Mouse (Mus musculus) right cerebral cortex, postnatal 4 days (tissue): ENCODE data around the gene Lpar1.
"Not testable (repeated sequence)": the region's sequence is repeated elsewhere in the genome, so short reads cannot be mapped to it uniquely, and the experiment has no call there.

ENCODE experiments used
- DNase-seq: peaks from one replicate; pipeline ENCODE4 v3.0.0-alpha.2; 2022

Gene Lpar1

GRCm38 (mm10) chr4:58545888-58546432 is 7.7 kb downstream of the Lpar1 start:
- no peak for DNase-seq

DNA sequence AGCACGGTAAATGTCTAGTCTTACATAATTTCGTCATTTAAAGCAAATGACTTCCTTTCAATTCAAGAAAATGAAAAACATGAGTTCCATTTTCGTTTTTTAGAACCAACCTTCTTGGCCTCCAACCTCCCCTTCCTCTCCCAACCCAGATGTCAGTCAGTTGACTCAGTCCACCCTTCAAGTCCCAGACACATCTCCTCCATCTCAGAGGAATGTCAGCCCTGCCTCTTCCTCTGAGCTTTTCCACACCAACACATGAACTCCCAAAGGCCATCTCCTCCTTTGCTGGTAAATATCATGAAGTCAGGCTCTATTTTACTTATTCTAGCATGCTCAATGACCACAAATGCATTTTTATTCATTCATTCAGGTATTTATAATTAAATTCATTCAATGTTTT is 10.5 kb downstream of the Lpar1 start:
- DNase-seq, result no peak

DNA sequence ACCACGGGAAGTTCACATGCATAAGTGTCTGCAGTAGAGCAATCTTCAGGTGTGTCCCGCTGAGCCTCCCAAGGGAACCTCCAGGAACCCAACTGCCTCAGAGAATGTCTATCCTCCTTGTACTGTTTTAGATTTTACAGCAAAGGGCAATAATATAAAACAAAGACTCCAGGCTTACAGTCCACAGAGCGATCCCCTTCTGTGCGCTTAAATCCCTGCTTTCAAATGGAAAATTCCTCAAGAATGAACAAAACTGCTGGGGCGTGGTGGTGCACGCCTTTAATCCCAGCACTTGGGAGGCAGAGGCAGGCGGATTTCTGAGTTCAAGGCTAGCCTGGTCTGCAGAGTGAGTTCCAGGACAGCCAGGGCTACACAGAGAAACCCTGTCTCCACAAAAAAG is 11.0 kb downstream of the Lpar1 start:
- DNase-seq, result not testable (repeated sequence)

DNA sequence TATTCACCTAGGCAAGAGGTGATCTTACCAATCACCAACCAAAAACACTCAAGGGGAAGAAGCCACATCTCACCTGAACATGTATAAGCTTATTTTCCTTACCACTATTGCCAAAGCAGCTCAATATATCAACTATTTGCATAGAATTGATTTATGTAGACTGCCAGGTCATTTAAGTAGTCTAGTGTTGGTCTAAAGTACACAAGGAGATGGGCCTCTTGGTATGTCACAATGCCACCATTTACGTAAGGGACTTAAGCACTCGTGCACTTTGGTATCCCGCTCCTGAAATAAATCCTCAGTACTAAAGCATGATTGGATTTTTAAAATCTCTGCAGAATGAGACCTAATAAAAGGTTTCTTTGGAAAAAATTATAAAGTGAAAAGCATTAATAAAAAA is 12.9 kb downstream of the Lpar1 start:
- no peak for DNase-seq

- DNase-seq, result no peak
Measured at GRCm38 (mm10) chr4:58540385-58540784, 13.3 kb downstream of the Lpar1 start.

GRCm38 (mm10) chr4:58538696-58539095 is 15.0 kb downstream of the Lpar1 start:
- no peak for DNase-seq

- no peak for DNase-seq
Measured at GRCm38 (mm10) chr4:58535754-58536153, 17.9 kb downstream of the Lpar1 start.

DNA sequence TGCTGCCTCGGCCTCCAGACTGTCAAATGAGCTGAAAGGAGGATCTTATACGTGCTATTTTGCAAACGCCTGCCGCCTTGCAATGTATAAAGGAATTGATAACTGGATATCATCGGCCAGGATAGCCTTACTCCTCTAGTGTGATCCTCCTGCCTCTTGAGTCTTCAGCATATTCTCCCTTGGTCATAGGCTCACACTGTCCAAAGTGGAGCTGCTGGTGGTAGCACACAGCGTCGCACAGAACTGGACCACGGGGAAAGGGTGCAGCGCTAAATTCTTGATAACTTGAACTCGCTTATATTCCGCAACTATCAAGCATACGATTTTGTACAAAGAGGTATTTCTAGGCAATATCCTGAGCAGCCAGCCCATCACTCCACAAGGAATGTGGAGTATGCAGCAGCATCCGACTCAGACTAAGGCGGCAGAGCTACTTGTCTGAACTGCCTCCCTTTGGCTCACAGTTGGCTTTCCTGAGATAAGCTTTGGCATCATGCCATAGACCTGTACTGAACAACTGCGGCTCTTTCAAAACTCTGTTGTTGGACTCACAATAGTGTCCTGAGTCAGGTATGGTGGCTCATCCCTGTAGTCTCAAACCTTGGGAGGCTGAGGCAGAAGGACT is 18.9 kb downstream of the Lpar1 start:
- no peak for DNase-seq

DNA sequence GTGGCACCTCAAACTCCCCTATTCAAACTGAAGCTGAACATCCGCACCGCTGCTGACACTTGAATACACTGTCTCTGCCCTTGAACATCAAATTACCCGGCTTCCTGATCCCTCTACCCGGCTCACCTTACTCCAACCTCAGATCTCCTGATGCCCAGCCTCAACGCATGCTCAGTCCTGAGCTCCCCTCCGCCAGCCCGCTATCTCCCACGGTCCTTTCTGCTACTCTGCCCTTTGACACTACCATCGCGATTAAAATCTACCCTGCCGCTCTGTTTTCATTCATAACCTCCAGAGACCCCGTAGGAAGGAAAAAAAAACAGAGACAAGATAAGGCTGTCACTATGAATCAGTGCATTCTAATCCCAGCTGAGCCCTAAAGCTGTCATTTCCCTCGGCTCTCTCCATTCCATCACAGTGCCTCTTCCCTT is 19.5 kb downstream of the Lpar1 start:
- DNase-seq, result no peak

DNA sequence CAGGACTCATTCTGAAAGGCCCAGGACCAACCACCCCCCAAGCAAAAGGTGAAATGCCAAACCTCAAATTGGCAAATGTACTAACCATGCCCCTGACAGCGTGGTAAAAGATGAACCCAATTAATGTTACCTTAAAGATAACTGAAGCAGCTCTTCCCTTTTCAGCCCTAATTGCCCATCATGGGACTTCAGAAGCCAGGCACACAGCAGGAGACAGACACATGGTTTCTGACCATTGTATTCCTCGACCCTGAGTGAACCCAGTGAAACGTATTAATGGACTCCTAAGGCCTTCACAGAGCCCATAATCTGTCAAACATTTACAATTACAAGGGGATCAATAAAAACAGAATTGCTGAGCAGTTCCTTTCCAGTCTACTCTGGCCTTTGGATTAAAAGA is 20.2 kb downstream of the Lpar1 start:
- DNase-seq, result no peak

- DNase-seq, result no peak
Measured at GRCm38 (mm10) chr4:58532326-58532725, 21.4 kb downstream of the Lpar1 start.

GRCm38 (mm10) chr4:58530706-58531105 is 23.0 kb downstream of the Lpar1 start:
- DNase-seq, result no peak

- no peak for DNase-seq
Measured at GRCm38 (mm10) chr4:58530279-58530678, 23.4 kb downstream of the Lpar1 start.

DNA sequence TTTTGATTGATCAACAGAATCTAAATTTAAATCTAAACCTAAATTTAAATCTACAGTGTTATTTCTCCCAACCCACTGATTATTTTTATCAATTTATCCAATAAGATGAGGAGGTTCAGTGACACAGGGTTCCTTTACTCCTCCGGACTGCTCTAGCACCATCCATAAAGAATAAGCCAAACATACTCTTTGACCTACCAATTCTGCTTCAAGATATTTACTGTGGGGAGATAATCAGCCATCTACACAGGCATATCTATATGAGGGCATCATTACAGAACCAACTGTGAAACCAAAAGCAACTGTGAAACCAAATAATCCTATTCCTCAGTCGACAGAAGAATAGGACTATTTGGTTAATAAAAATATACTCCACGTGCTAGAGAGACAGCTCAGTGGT is 25.8 kb downstream of the Lpar1 start:
- no peak for DNase-seq

DNA sequence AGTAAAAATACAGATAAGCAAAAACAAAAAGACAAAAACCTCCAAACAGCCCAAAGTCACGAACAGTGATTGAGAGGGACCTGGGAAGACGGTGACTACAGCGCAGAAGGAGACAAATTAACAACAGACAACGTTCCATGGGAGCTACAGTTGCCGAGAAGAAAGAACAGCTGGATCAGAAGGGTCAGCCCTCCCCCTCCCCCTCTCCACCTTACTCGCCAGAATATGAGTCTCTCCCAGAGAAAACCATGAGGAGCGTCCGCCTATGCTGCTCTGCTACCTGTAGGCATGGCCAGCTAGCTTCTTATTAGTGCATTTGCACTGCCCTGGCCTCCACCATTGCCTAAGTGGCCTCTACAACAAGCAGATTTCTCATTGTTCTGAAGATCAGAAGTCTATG is 32.6 kb downstream of the Lpar1 start:
- no peak for DNase-seq

GRCm38 (mm10) chr4:58520531-58520930 is 33.2 kb downstream of the Lpar1 start:
- no peak for DNase-seq

- DNase-seq, result no peak
Measured at GRCm38 (mm10) chr4:58519891-58520290, 33.8 kb downstream of the Lpar1 start.

DNA sequence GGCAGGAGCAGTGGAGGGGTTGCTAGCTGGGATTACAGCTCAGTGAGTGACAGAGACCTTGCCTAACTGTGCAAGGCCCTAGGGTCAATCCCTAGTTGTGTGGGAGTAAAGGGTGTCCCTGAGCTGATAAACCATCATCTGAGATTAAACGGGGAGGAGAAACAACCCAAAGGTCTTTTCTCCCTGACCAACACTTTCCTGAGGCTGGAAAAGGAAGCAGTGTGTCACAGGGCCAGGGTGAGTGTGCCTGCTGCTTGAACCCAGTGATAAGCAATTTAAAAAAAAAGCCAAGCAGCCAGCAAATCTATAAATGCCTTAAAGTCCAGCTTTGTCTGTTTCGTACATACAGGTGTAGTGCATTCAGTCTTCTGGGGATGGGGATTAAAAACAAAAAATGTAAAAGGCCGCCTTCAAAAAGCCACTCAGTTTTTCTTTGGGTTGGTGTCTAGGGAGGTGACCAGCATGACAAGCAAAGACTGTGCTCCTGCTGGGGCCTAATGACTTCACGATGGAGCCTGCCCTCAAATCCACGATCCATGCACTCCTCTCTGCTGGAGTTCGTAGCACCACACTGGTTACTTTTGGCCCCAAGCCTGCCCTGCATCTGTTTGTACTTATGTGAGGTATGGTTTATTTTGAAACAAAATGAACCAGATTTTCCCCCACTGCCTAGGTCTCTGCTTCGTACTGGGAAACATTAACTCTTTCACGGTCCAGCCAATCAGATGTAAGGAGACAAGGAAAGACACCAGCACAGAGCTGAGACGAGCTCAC is 35.3 kb downstream of the Lpar1 start:
- no peak for DNase-seq

- DNase-seq, result no peak
Measured at GRCm38 (mm10) chr4:58516810-58517209, 36.9 kb downstream of the Lpar1 start.

GRCm38 (mm10) chr4:58516221-58516620 is 37.5 kb downstream of the Lpar1 start:
- DNase-seq, result no peak

DNA sequence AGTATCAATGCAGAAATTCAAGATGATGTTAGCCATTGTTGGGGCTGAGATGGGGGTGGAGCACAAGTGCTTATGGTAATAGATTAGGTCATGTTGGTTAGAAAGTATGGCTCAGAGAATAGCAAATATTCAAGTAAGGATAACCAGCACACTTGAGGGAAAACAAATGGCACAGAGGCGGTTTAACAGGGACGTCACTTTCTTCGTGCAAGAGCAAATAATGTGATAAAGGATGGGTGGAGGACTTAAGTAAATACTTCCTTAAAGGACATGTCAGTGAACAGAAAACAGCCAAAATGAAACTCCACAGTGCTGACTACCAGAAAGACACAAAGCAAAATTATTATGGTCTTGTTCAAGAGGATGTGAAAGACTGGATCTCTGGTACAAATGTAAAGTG is 42.1 kb downstream of the Lpar1 start:
- no peak for DNase-seq

DNA sequence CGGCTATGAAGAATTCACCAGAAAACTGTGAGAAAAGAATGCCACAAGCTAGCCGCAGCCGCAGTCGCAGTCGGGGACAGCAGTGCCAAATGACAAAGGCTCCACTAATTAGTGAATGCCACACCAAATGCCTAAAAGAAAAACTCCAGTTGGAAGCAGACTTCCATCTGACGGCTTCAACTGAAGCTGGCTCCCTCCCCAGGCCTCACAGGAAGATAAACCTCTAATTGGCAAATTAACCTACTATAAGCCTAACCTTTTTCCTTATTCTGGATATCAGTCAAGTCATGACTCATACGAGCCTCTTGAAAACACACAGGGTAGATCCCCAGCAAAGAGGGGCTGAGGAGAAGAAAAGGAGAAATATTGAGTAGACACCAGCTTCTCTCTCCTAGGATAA is 44.9 kb downstream of the Lpar1 start:
- DNase-seq, result peak; percentile 9

DNA sequence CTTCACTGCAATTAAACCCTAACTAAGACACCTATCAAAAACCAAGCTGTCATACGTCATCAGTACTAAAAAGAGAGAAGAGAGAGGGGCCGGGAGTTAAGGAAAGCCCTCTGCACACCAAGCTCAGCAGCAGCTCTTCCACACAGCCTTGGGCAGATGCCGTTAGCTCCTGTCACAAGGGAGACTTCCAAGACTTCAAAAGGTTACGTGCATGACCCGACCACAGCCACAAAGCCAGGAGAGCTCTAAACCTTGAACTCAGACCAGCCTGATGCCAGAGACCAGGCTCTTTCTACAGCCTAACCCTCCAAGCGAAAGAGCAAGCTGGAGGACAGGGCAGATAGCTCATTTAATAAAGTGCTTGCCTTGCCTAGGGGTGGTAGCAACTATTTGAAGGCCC is 46.2 kb downstream of the Lpar1 start:
- DNase-seq, result no peak
